Mouse (Mus musculus) cerebellum, adult 9-11 months (tissue): ENCODE results near the gene Itga1.

ENCODE experiments used
- DNase-seq: peaks from one replicate; pipeline ENCODE4 v3.0.0; 2022

The Itga1 gene

GRCm38 (mm10) chr13:115042652-115043051, 59.1 kb downstream of the Itga1 start:
- no peak for DNase-seq

GRCm38 (mm10) chr13:115037304-115037703, 64.5 kb downstream of the Itga1 start:
- DNase-seq: no peak

- DNase-seq: no peak
Measured at GRCm38 (mm10) chr13:115035387-115035786, 66.4 kb downstream of the Itga1 start.

GRCm38 (mm10) chr13:115033135-115033534, 68.6 kb downstream of the Itga1 start:
- no peak for DNase-seq

- DNase-seq: no peak
Measured at GRCm38 (mm10) chr13:115031177-115032000, 70.4 kb downstream of the Itga1 start.

- DNase-seq: no peak
Measured at GRCm38 (mm10) chr13:115025394-115025793, 76.4 kb downstream of the Itga1 start.

- no peak for DNase-seq
Measured at GRCm38 (mm10) chr13:115022117-115022787, 79.5 kb downstream of the Itga1 start.

- DNase-seq: no peak
Measured at GRCm38 (mm10) chr13:115021411-115021810, 80.4 kb downstream of the Itga1 start.

GRCm38 (mm10) chr13:115020727-115021126, 81.0 kb downstream of the Itga1 start:
- no peak for DNase-seq

- no peak for DNase-seq
Measured at GRCm38 (mm10) chr13:115017545-115017944, 84.2 kb downstream of the Itga1 start.

GRCm38 (mm10) chr13:115011547-115011946, 90.2 kb downstream of the Itga1 start:
- no peak for DNase-seq

- no peak for DNase-seq
Measured at GRCm38 (mm10) chr13:115006213-115006835, 95.4 kb downstream of the Itga1 start.

GRCm38 (mm10) chr13:115005342-115005741, 96.4 kb downstream of the Itga1 start:
- no peak for DNase-seq

GRCm38 (mm10) chr13:115003444-115004053, 98.2 kb downstream of the Itga1 start:
- DNase-seq: no peak

- DNase-seq: no peak
Measured at GRCm38 (mm10) chr13:115002837-115003236, 98.9 kb downstream of the Itga1 start.

- no peak for DNase-seq
Measured at GRCm38 (mm10) chr13:115002155-115002554, 99.6 kb downstream of the Itga1 start.

GRCm38 (mm10) chr13:114999582-114999981, 102.2 kb downstream of the Itga1 start:
- no peak for DNase-seq

- no peak for DNase-seq
Measured at GRCm38 (mm10) chr13:114998100-114998499, 103.7 kb downstream of the Itga1 start.

GRCm38 (mm10) chr13:114992260-114993014, 109.3 kb downstream of the Itga1 start:
- DNase-seq: no peak

- DNase-seq: no peak
Measured at GRCm38 (mm10) chr13:114987668-114988067, 114.1 kb downstream of the Itga1 start.

GRCm38 (mm10) chr13:114987161-114987560, 114.6 kb downstream of the Itga1 start:
- DNase-seq: no peak

- DNase-seq: no peak
Measured at GRCm38 (mm10) chr13:114984658-114985057, 117.1 kb downstream of the Itga1 start.

- no peak for DNase-seq
Measured at GRCm38 (mm10) chr13:114983116-114983515, 118.6 kb downstream of the Itga1 start.
